Mouse (Mus musculus) stomach, postnatal 0 days (tissue): ENCODE data around the gene Irak2.

Experiments
- CTCF ChIP-seq: IDR thresholded peaks from 2 replicates; pipeline ENCODE4 v1.5.1; 2016; ENCODE audit warnings: antibody characterized with exemption, low read depth, mild to moderate bottlenecking, moderate library complexity
- EP300 ChIP-seq: optimal IDR thresholded peaks from 2 replicates; pipeline ENCODE3; 2016; ENCODE audit warnings: antibody characterized with exemption

GRCm38 (mm10) chr6:113731296-113731695 is 93.0 kb downstream of the Irak2 start:
- no peak for TF ChIP-seq CTCF
- no peak for TF ChIP-seq EP300
